Mouse (Mus musculus) thymus, adult 2 months (tissue): ENCODE data around the gene Gdpd1. TPM values are rescaled to one million over a fixed set of nuclear protein-coding genes. Genes with fewer than 3 reads are reported as not detected.

ENCODE experiments used
- DNase-seq: peaks from one replicate; pipeline ENCODE4 v3.0.0; 2021
- H3K27ac ChIP-seq: fragments of 200-500 bp; 2 replicates; pipeline ENCODE4 v1.5.1; 2012; ENCODE audit warnings: low read length, control low read depth; ENCODE audit not compliant: control insufficient read depth, insufficient read depth
- H3K27me3 ChIP-seq: fragments of 200-500 bp; 2 replicates; pipeline ENCODE4 v1.6.1; 2012; ENCODE audit warnings: mild to moderate bottlenecking, low read length, moderate library complexity, mixed read lengths; ENCODE audit not compliant: control insufficient read depth, insufficient read depth
- H3K36me3 ChIP-seq: fragments of 200-500 bp; 2 replicates; pipeline ENCODE4 v1.6.1; 2012; ENCODE audit warnings: mild to moderate bottlenecking, low read length, moderate library complexity; ENCODE audit not compliant: control insufficient read depth, insufficient read depth
- H3K4me1 ChIP-seq: fragments of 200-500 bp; replicated peaks from 2 replicates; pipeline ENCODE4 v1.6.1; 2012; ENCODE audit warnings: low read length; ENCODE audit not compliant: control insufficient read depth, insufficient read depth
- H3K4me3 ChIP-seq: fragments of 200-500 bp; 2 replicates; pipeline ENCODE4 v1.5.1; 2012; ENCODE audit warnings: mild to moderate bottlenecking, low read length, control low read depth, moderate library complexity; ENCODE audit not compliant: control insufficient read depth, insufficient read depth
- CTCF ChIP-seq: fragments of 200-500 bp; IDR thresholded peaks from 2 replicates; pipeline ENCODE4 v1.5.1; 2012; ENCODE audit warnings: mild to moderate bottlenecking, control low read depth, low read length, moderate library complexity, borderline replicate concordance; ENCODE audit not compliant: control insufficient read depth, poor library complexity, insufficient read depth; ENCODE audit errors: extremely low read depth
- POLR2A ChIP-seq: fragments of 200-500 bp; IDR thresholded peaks from 2 replicates; pipeline ENCODE4 v1.6.1; 2012; ENCODE audit warnings: mild to moderate bottlenecking, low read length, control low read depth, moderate library complexity; ENCODE audit not compliant: control insufficient read depth, poor library complexity, insufficient read depth; ENCODE audit errors: extremely low read depth
- WGBS: fragments of 180-500 bp; shearing (Covaris S2); methylation state at CpG from one replicate; pipeline ENCODE4 v1.1.7; 2018; 5-methylcytosine and 5-hydroxymethylcytosine counted together
- polyA plus RNA-seq: library from polyadenylated mRNA; depleted of rRNA; stranded (reverse); fragments of >200 nt; gene quantifications from 2 replicates; pipeline ENCODE4 v1.2.3, GENCODE M21; 2012

Gdpd1 gene
- polyA plus RNA-seq, 1 experiment, result 6.6 TPM

- TF ChIP-seq POLR2A, result no peak
- TF ChIP-seq CTCF, result no peak
- no peak overlapping the region for H3K27ac ChIP-seq
- 42% methylated on average over 2 of the region's 2 CpGs for WGBS
- peaks cover 8% of the 10 kb centered on the region; the same call in 1 of the 2 replicates for H3K36me3 ChIP-seq
- no peaks in the 10 kb centered on the region for H3K27me3 ChIP-seq
- peaks cover 13% of the 10 kb centered on the region for H3K4me1 ChIP-seq
- DNase-seq, result no peak
- H3K4me3 ChIP-seq, result no peak overlapping the region
These were observed 13.3 kb upstream of the Gdpd1 start for GRCm38 (mm10) chr11:87087142-87087541.

- TF ChIP-seq POLR2A (peak; percentile 59; the same call in 1 of the 2 replicates), CTCF (no peak; the same call in 1 of the 2 replicates)
- Histone ChIP-seq H3K27ac (no peak within 1 kb of the TSS), H3K27me3 (no peaks in the 10 kb centered on the region), H3K4me3 (peak within 1 kb of the TSS; percentile 81), H3K36me3 (peaks cover 6% of the 10 kb centered on the region), H3K4me1 (peaks cover 13% of the 10 kb centered on the region)
- under 1% methylated on average over 43 of the region's 43 CpGs for WGBS
- DNase-seq, result peak; percentile 76
These were observed 12.6 kb upstream of the Gdpd1 start, which contains the start of gene Smg8 for GRCm38 (mm10) chr11:87086290-87086984. Smg8 (minus strand) TSS chr11:87086774.

- H3K27me3 ChIP-seq, result no peaks in the 10 kb centered on the region
- peaks cover 13% of the 10 kb centered on the region for H3K36me3 ChIP-seq
- H3K27ac ChIP-seq, result no peak overlapping the region
- 93% methylated on average over 13 of the region's 13 CpGs for WGBS
- no peak overlapping the region for H3K4me3 ChIP-seq
- H3K4me1 ChIP-seq, result peaks cover 13% of the 10 kb centered on the region
- TF ChIP-seq POLR2A (no peak), CTCF (no peak)
- DNase-seq, result no peak
These were observed 11.6 kb upstream of the Gdpd1 start for GRCm38 (mm10) chr11:87085461-87085860.

GRCm38 (mm10) chr11:87083712-87084111 is 9.8 kb upstream of the Gdpd1 start:
- WGBS, result 87% methylated on average over 1 of the region's 1 CpGs
- DNase-seq, result no peak
- Histone ChIP-seq H3K4me3 (no peak overlapping the region), H3K27ac (no peak overlapping the region), H3K27me3 (no peaks in the 10 kb centered on the region), H3K4me1 (peaks cover 13% of the 10 kb centered on the region), H3K36me3 (peaks cover 24% of the 10 kb centered on the region)
- TF ChIP-seq POLR2A (no peak), CTCF (no peak)

GRCm38 (mm10) chr11:87073343-87073865 is 458 bp downstream of the Gdpd1 start:
- H3K27ac ChIP-seq, result no peak overlapping the region
- 6% methylated on average over 24 of the region's 24 CpGs for WGBS
- peaks cover 4% of the 10 kb centered on the region; the same call in 1 of the 2 replicates for H3K4me1 ChIP-seq
- TF ChIP-seq CTCF (no peak), POLR2A (no peak)
- no peak for DNase-seq
- peak overlapping the region; percentile 64 for H3K4me3 ChIP-seq
- H3K27me3 ChIP-seq, result no peaks in the 10 kb centered on the region
- peaks cover 13% of the 10 kb centered on the region; the same call in 1 of the 2 replicates for H3K36me3 ChIP-seq

GRCm38 (mm10) chr11:87062087-87062486 is 11.8 kb downstream of the Gdpd1 start:
- no peak for DNase-seq
- no peak for TF ChIP-seq POLR2A
- TF ChIP-seq CTCF, result no peak
- Histone ChIP-seq H3K27ac (no peak overlapping the region), H3K27me3 (no peaks in the 10 kb centered on the region), H3K36me3 (no peaks in the 10 kb centered on the region), H3K4me3 (no peak overlapping the region), H3K4me1 (no peaks in the 10 kb centered on the region)
- WGBS, result 90% methylated on average over 3 of the region's 3 CpGs
